Comparison of ENCODE assay signal across 25 mouse cellular contexts in the genomic region with DNA sequence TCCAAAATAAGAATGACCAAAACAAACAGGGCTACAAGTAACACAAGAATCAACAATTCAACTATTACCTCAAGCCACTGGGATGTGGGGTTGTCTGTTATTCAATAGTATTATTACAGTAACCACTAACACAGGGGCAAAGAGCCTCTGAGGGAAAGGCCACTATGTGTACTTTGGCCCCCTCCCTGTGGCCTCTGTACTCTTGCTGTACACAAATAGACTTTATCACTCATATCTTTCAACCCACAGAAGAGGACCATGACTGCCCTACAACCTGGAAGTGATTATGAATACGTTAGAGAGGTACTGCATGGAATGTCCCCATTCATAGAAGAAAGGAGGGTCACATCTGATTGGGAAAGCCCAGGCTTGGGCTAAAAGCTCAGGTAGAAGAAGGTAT.
"Had no signal": no experiment of that assay in that cellular context is flagged by ENCODE, and none has a peak within 500 bp of the region (broad histone marks: within the 10 kb centered on the region; RNA-seq: fewer than 3 reads in every experiment).

No protein-coding gene starts in this region.

- H3K27me3 ChIP-seq: heart, embryonic 12.5 days; hindbrain, embryonic 12.5 days; kidney, embryonic 15.5 days; limb, embryonic 13.5 days; limb, embryonic 15.5 days had no signal

- H3K27ac ChIP-seq: gastrocnemius, adult 2 months; heart, embryonic 10.5 days; hindbrain, embryonic 10.5 days; hindbrain, embryonic 12.5 days; hindbrain, embryonic 14.5 days; kidney, embryonic 15.5 days; kidney, postnatal 0 days; limb, embryonic 13.5 days; limb, embryonic 15.5 days had no signal

- H3K4me3 ChIP-seq: gastrocnemius, adult 2 months; heart, embryonic 10.5 days; heart, embryonic 12.5 days; hindbrain, embryonic 10.5 days; hindbrain, embryonic 12.5 days; kidney, embryonic 15.5 days; limb, embryonic 13.5 days; limb, embryonic 15.5 days had no signal

- DNase-seq: gastrocnemius, adult 2 months; gastrocnemius, postnatal 10 days; gastrocnemius, postnatal 25 days; heart, adult 18-20 months; heart, postnatal 10 days; heart, postnatal 4 days; kidney, adult 11 months; kidney, adult 2 months; kidney, adult 9 months; kidney, postnatal 14 days; layer of hippocampus, adult 9-11 months; layer of hippocampus, postnatal 36 days; left cerebral cortex, postnatal 4 days had no signal

- H3K4me2 ChIP-seq: heart, embryonic 12.5 days; hindbrain, embryonic 12.5 days; hindbrain, embryonic 14.5 days; kidney, embryonic 15.5 days; limb, embryonic 13.5 days; limb, embryonic 15.5 days had no signal

- H3K9me3 ChIP-seq: heart, embryonic 10.5 days; heart, embryonic 12.5 days; hindbrain, embryonic 12.5 days; kidney, embryonic 15.5 days; limb, embryonic 13.5 days; limb, embryonic 15.5 days had no signal

- H3K36me3 ChIP-seq: heart, embryonic 10.5 days; heart, embryonic 12.5 days; hindbrain, embryonic 10.5 days; hindbrain, embryonic 12.5 days; kidney, embryonic 15.5 days; limb, embryonic 13.5 days; limb, embryonic 15.5 days had no signal

- ATAC-seq: forebrain, embryonic 16.5 days; hindbrain, embryonic 16.5 days; inflammation-experienced regulatory T-cells, adult 6 months had no signal

- H3K9ac ChIP-seq: heart, embryonic 12.5 days; hindbrain, embryonic 12.5 days; hindbrain, embryonic 14.5 days; kidney, embryonic 15.5 days; limb, embryonic 13.5 days; limb, embryonic 15.5 days had no signal

- H3K4me1 ChIP-seq: heart, embryonic 10.5 days; heart, embryonic 12.5 days; hindbrain, embryonic 10.5 days; hindbrain, embryonic 12.5 days; kidney, embryonic 15.5 days had no signal
